Mouse (Mus musculus) E14TG2a.4 (cell line): ENCODE measurements around the gene Oxa1l.

Experiments used
- H3K27me3 ChIP-seq: 2 replicates; pipeline ENCODE4 v1.6.1; 2014; ENCODE audit warnings: low read length, control low read depth; ENCODE audit not compliant: insufficient read depth
- H3K36me3 ChIP-seq: 2 replicates; pipeline ENCODE4 v1.6.1; 2014; ENCODE audit warnings: low read length, control low read depth; ENCODE audit not compliant: insufficient read depth
- H3K4me1 ChIP-seq: replicated peaks from 2 replicates; pipeline ENCODE4 v1.6.1; 2014; ENCODE audit warnings: low read depth, low read length, control low read depth
- H3K4me3 ChIP-seq: replicated peaks from 2 replicates; pipeline ENCODE4 v1.5.1; 2014; ENCODE audit warnings: mild to moderate bottlenecking, low read length
- H3K9me3 ChIP-seq: 2 replicates; pipeline ENCODE4 v1.6.1; 2014; ENCODE audit warnings: low read length, control low read depth
- CTCF ChIP-seq: conservative IDR thresholded peaks from 2 replicates; pipeline ENCODE4 v1.5.1; 2014; ENCODE audit warnings: low read length
- NANOG ChIP-seq: IDR thresholded peaks from 2 replicates; pipeline ENCODE4 v1.6.1; 2014; ENCODE audit warnings: borderline replicate concordance, low read length, mixed read lengths
- POU5F1 ChIP-seq: IDR thresholded peaks from 2 replicates; pipeline ENCODE4 v1.6.1; 2014; ENCODE audit warnings: low read length, borderline replicate concordance

Gene Oxa1l

DNA sequence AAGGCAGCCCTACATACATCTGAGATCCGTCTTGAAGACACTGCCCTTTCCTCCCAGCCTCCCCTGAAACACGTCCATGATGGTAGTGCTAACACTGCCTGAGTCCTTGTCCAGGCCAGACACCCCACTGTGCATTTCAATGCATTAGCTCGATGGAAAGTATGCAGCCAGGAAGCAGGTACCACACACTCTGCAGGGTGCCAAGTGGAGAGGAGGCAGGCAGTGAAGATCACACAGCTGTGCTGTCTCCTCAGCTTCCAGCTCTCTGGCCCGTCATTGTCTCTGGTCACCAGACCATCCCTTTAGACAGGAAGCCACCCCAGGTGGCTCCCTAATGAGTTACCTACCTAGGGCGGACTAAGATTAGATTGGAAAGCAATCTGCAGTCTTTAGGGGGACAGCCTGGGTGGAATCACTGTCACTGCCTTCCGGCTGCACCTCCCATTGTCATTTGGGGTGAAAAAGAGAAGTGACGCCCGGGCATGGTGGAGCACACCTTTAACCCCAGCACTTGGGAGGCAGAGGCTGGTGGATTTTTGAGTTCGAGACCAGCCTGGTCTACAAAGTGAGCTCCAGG lies 51.5 kb downstream of the Oxa1l start:
- TF ChIP-seq POU5F1 (no peak), NANOG (peak; percentile 66)
- Histone ChIP-seq H3K27me3 (no peaks in the 10 kb centered on the region), H3K36me3 (peaks cover 50% of the 10 kb centered on the region), H3K9me3 (no peaks in the 10 kb centered on the region), H3K4me3 (peak overlapping the region; percentile 84), H3K4me1 (peaks cover 82% of the 10 kb centered on the region)

DNA sequence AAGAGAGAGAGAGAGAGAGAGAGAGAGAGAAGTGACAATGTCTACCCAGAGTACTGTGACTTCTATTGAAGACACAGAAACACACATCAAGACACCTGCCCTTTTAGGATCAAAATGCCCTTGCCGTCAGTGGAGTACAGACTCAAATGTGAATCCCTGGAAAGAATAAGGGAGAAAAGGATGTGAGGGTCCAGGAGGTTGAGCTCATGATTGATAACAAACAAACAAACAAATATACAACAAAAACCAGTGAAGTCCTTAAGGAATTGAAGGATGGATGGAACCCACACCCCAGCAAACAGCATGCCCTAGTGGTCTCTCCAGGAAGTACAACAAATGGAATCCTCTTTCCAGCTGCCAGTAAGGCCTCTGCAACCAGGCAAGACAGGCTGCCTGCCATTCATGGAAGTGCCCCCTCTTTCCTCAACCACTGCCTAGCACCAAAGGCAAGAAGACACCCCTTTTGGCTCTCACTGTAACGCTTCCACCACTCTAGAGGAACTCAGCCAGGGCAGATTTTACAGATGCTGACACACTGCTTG lies 52.1 kb downstream of the Oxa1l start:
- Histone ChIP-seq H3K36me3 (peaks cover 44% of the 10 kb centered on the region), H3K27me3 (no peaks in the 10 kb centered on the region), H3K9me3 (no peaks in the 10 kb centered on the region), H3K4me3 (peak overlapping the region; percentile 84), H3K4me1 (peaks cover 81% of the 10 kb centered on the region)
- TF ChIP-seq NANOG (no peak), POU5F1 (no peak), CTCF (peak; percentile 90)

DNA sequence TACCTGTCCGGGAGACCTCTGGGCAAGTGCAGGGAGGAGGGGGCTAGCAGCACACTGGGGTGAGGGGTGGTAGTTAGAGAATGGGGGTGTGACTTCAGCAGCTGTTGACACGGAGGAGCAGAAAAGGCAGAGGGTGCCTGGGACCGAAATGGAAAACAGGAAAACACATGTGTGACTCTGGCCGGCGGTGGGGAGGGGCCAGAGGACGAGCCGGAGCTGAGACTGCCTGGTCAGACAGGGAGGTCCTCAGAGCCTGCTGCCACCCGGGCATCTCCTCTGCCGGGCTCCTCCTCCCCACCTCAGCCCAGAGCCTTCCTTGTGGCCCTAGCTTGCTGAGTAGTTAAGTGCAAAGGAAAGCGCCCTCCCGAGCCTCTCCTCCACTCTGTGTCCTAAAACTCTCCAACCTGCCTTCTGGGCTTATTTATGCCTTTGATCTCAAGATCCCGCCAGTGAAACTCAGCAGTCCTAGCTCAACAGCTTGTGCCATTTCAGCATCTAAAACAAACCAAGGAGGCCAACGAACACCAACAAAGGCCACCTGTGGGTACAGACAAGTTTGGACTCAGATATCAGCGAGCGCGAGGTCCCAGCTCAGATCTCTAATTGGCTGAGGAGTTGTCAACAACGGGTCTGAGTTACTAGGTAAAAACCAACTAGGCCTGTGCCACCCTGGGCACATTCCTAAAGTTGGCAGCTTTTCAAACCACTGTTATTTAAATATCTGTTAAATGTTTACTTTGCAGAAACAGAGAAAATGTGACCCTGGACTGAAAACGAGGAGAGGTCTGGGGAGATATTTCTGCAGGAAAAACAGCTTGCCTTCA lies 53.5 kb downstream of the Oxa1l start:
- Histone ChIP-seq H3K4me3 (peak overlapping the region; percentile 84), H3K9me3 (no peaks in the 10 kb centered on the region)
- TF ChIP-seq NANOG (no peak), CTCF (no peak), POU5F1 (no peak)

DNA sequence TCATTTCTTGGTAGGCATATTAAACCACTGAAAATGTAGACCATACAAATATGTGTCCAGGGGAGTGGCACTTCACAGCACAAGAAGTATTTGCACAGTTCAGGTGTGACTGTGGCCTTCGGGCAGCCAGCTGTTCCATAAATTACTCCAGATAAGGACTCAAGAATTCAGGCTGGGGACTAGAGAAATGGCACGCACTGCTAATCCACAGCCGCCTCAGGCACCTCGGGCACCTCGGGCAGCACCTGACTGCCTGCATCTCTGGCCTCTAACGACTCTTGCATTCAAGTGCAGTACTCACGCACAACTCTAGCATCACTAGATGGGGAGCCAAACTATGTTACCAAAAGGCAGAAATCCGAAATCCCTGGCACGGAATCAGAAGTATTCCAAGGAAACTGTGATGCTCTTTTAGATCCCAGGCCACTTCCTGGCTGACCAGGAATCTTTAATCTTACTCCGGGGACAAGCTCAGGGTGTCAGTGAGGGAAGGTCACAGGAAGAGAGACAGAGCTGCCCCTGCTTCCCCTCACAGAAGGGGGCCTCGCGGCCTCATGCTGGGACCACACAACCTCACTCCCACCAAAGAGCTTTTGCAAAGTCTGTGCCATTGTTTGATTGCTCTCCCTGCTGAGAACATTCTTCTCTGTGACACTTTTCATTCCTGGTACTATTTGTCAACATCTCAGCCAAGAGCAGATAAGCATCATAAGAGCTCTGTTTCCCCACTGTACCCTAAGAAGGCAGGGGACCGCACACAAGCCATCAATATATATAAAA lies 54.8 kb downstream of the Oxa1l start:
- Histone ChIP-seq H3K4me1 (peaks cover 71% of the 10 kb centered on the region), H3K36me3 (peaks cover 18% of the 10 kb centered on the region), H3K9me3 (no peaks in the 10 kb centered on the region), H3K27me3 (no peaks in the 10 kb centered on the region), H3K4me3 (peak overlapping the region; percentile 84)
- TF ChIP-seq NANOG (peak; percentile 72), POU5F1 (no peak), CTCF (no peak)

More for the DNA sequence above, 53.5 kb downstream of the Oxa1l start:
- H3K4me1 ChIP-seq, result peaks cover 75% of the 10 kb centered on the region
- H3K36me3 ChIP-seq, result peaks cover 30% of the 10 kb centered on the region
- no peaks in the 10 kb centered on the region for H3K27me3 ChIP-seq

DNA sequence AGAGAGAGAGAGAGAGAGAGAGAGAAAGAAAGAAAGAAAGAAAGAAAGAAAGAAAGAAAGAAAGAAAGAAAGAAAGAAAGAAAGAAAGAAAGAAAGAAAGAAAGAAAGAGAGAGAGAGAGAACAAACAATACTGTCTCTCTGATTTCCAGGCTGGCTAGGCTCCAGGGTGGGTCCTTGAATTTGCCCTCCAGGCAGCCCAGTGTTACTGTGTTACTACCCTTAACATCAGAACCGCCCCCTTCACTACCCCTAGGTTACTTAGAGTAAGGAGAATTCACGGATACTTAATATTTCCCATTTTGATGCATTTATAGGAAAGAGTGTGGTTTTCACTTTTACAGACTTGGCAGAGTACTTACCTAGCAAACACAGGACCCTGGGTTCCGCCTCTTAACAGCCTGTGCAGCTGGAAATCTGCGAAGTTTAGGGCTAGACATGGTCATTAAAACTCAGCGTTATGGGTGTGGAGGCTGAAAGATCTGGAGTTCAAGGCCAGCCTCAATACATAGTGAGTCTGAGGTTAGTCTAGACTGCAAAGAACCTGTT lies 55.7 kb downstream of the Oxa1l start:
- H3K27me3 ChIP-seq, result no peaks in the 10 kb centered on the region
- no peak for TF ChIP-seq NANOG
- H3K4me3 ChIP-seq, result peak overlapping the region; percentile 82
- H3K36me3 ChIP-seq, result peaks cover 10% of the 10 kb centered on the region
- peaks cover 65% of the 10 kb centered on the region for H3K4me1 ChIP-seq
- H3K9me3 ChIP-seq, result no peaks in the 10 kb centered on the region

DNA sequence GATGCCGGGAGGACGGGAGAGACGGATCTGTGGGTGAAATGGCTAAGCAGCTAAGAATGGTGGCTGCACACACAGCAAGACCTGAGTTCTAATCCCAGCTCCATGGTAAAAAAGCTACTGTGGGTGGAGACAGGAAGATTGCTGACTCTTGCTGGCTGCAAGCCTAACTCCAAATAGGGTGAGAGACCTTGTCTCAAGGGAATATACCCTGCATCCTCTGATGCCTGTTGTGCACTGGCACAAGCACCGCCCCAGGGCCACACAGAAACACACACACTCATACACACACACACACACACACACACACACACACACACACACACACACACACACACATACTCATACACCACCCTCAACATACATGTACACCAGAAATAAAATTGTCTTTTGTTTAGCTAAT lies 56.2 kb downstream of the Oxa1l start:
- Histone ChIP-seq H3K4me1 (peaks cover 62% of the 10 kb centered on the region), H3K36me3 (peaks cover 6% of the 10 kb centered on the region; the same call in 1 of the 2 replicates), H3K9me3 (no peaks in the 10 kb centered on the region), H3K4me3 (peak overlapping the region; percentile 82), H3K27me3 (no peaks in the 10 kb centered on the region)
- TF ChIP-seq CTCF, result no peak
- TF ChIP-seq NANOG, result no peak
- TF ChIP-seq POU5F1, result no peak

DNA sequence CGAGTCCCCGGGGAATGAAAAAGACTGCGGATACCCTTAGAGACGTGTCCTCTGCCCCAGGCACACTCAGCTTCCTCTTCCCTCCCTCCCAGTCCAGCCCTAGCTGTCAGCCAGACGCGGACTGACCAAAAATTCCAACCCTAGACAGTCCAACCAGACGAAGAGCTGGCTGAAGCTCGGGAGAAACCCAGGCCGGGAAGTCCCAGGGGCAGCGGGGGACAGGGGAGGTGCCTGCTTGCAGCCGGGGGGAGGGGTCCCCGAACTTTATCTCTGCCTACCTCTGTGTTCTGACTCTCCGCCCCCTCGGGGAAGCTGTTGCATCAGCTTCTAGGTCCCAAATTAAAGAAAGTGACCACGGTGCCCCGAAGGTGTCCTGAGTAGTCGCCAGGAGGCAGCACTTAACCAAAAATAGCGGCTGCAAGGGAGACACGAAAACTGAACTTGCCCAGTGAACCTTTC lies 57.0 kb downstream of the Oxa1l start, which contains the start of gene Slc7a7:
Slc7a7 (minus strand) TSS at position 158 of the 459 bp plus-strand sequence.
- Histone ChIP-seq H3K27me3 (no peaks in the 10 kb centered on the region), H3K4me1 (peaks cover 59% of the 10 kb centered on the region), H3K9me3 (no peaks in the 10 kb centered on the region), H3K4me3 (peak within 1 kb of the TSS; percentile 82), H3K36me3 (peaks cover 6% of the 10 kb centered on the region; the same call in 1 of the 2 replicates)
- peak; percentile 50 for TF ChIP-seq CTCF
- TF ChIP-seq POU5F1, result no peak
- no peak for TF ChIP-seq NANOG
